Mouse (Mus musculus) myocyte (in vitro differentiated cells): ENCODE measurements around the gene Ifna14.

Source experiments
- CEBPB ChIP-seq: IDR thresholded peaks from 2 replicates; pipeline ENCODE4 v1.6.1; 2011; ENCODE audit warnings: mild to moderate bottlenecking, moderate library complexity; ENCODE audit not compliant: poor library complexity, insufficient read depth, severe bottlenecking
- MAX ChIP-seq: IDR thresholded peaks from one replicate; pipeline ENCODE4 v1.6.1; 2011; ENCODE audit warnings: low read depth, mild to moderate bottlenecking, control low read depth
- MYOD1 ChIP-seq, 3 experiments: IDR thresholded peaks; one replicate each; pipeline ENCODE4 v1.6.1; 2011; ENCODE audit warnings: control low read depth in 2 of 3, low read depth in 2 of 3, mild to moderate bottlenecking in 2 of 3, moderate library complexity in 1 of 3; ENCODE audit not compliant: insufficient read length in 2 of 3, control insufficient read depth in 1 of 3
- POLR2A ChIP-seq: IDR thresholded peaks from one replicate; pipeline ENCODE4 v1.6.1; 2011; ENCODE audit warnings: low read depth, mild to moderate bottlenecking, control low read depth, moderate library complexity; ENCODE audit not compliant: insufficient read length
- SRF ChIP-seq: IDR thresholded peaks from one replicate; pipeline ENCODE4 v1.6.1; 2011; ENCODE audit warnings: low read depth; ENCODE audit not compliant: control insufficient read depth, insufficient read length
- USF1 ChIP-seq: IDR thresholded peaks from one replicate; pipeline ENCODE4 v1.6.1; 2011; ENCODE audit warnings: low read depth, mild to moderate bottlenecking, control low read depth, moderate library complexity

DNA sequence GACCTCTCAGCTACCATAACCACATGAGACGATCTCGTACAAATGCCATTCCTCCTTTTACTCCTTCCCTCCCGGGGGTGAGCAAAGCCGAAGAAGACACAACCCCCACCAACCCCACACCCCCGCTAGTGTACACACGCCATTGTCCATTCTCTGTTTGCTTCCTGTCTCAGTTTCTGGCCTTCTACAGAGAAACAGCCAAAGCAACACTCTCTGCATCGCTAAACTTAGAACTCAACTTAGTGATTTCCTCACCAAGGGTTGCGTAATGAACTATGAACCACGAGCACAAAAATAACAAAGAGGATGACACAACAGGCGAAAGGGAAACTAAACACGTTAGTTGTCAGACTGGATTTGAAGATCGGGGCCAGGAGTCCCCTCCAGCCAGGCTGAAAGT is 34.3 kb downstream of the Ifna14 start:
- TF ChIP-seq MAX (no peak), POLR2A (no peak), CEBPB (peak; percentile 98), SRF (no peak), USF1 (no peak), MYOD1 (IDR thresholded peaks at IDR 0.05; ENCODE audit: control insufficient read depth in 1 of 3, insufficient read length in 2 of 3, low read depth in 2 of 3) (no peak)
